Mouse (Mus musculus) embryonic facial prominence, embryonic 15.5 days (tissue): ENCODE data around the gene Masp2. TPM values are rescaled to one million over a fixed set of nuclear protein-coding genes. Genes with fewer than 3 reads are reported as not detected.

Source experiments
- ATAC-seq: fragments of 200-750 bp; cut with Nextera tagmentation; 2 replicates; pipeline ENCODE4 v1.8.0; 2017; ENCODE audit warnings: low read depth, moderate TSS enrichment; ENCODE audit not compliant: insufficient number of reproducible peaks, low FRiP score, low TSS enrichment
- H3K27ac ChIP-seq: fragments of 300-500 bp; sonication (generic); replicated peaks from 2 replicates; pipeline ENCODE4 v1.5.1; 2015; ENCODE audit warnings: mild to moderate bottlenecking, inconsistent platforms
- H3K27me3 ChIP-seq: fragments of 300-500 bp; sonication (generic); 2 replicates; pipeline ENCODE4 v1.6.1; 2015; ENCODE audit warnings: inconsistent platforms
- H3K36me3 ChIP-seq: fragments of 300-500 bp; sonication (generic); 2 replicates; pipeline ENCODE4 v1.6.1; 2015; ENCODE audit warnings: mild to moderate bottlenecking, inconsistent platforms
- H3K4me1 ChIP-seq: fragments of 300-500 bp; sonication (generic); 2 replicates; pipeline ENCODE4 v1.6.1; 2015; ENCODE audit warnings: inconsistent platforms
- H3K4me2 ChIP-seq: fragments of 300-500 bp; sonication (generic); replicated peaks from 2 replicates; pipeline ENCODE4 v1.6.1; 2015; ENCODE audit warnings: mild to moderate bottlenecking, inconsistent platforms
- H3K4me3 ChIP-seq: fragments of 300-500 bp; sonication (generic); replicated peaks from 2 replicates; pipeline ENCODE4 v1.5.1; 2015; ENCODE audit warnings: mild to moderate bottlenecking, inconsistent platforms
- H3K9ac ChIP-seq: fragments of 300-500 bp; sonication (generic); 2 replicates; pipeline ENCODE4 v1.6.1; 2015; ENCODE audit warnings: inconsistent platforms
- H3K9me3 ChIP-seq: fragments of 300-500 bp; sonication (generic); replicated peaks from 2 replicates; pipeline ENCODE4 v1.6.1; 2016; ENCODE audit warnings: inconsistent platforms
- WGBS: fragments of 180-500 bp; shearing (Covaris S2); methylation state at CpG from one replicate; pipeline ENCODE4 v1.1.7; 2015; 5-methylcytosine and 5-hydroxymethylcytosine counted together
- polyA plus RNA-seq: library from polyadenylated mRNA; unstranded; fragments of >200 nt; fragmentation: Nextera tagmentation; extraction: Ambion mirVana; gene quantifications from 2 replicates; pipeline ENCODE4 v1.2.1, GENCODE M21; 2015

The Masp2 gene
- polyA plus RNA-seq, 1 experiment from 2014 or later = 0.40 TPM

DNA sequence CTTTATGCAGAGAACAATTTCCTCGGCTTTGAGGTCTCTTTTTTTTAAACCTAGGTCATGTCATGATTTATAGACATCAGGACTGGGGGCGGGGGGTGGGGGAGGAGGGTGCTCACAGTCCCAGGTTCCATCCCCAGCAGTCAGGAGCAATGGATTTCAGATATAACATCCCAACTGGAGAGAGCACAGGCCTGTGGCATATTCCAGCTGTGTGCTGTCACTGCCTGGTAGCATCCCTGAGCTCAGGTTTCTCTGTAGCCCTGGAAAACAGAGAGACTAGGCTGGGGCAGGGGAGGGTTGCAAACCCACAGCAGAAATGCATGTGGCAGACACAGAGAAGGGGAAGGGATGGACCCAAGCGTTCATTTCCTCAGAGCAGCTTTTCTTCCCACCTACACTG, 57.8 kb downstream of the Masp2 start:
- Histone ChIP-seq H3K4me3 (no peak overlapping the region), H3K9me3 (no peaks in the 10 kb centered on the region), H3K36me3 (no peaks in the 10 kb centered on the region), H3K9ac (no peak overlapping the region), H3K27ac (no peak overlapping the region), H3K4me2 (no peak overlapping the region), H3K4me1 (peaks cover 12% of the 10 kb centered on the region), H3K27me3 (peaks cover 16% of the 10 kb centered on the region)
- no peak for ATAC-seq
- 49% methylated on average over 3 of the region's 3 CpGs for WGBS

DNA sequence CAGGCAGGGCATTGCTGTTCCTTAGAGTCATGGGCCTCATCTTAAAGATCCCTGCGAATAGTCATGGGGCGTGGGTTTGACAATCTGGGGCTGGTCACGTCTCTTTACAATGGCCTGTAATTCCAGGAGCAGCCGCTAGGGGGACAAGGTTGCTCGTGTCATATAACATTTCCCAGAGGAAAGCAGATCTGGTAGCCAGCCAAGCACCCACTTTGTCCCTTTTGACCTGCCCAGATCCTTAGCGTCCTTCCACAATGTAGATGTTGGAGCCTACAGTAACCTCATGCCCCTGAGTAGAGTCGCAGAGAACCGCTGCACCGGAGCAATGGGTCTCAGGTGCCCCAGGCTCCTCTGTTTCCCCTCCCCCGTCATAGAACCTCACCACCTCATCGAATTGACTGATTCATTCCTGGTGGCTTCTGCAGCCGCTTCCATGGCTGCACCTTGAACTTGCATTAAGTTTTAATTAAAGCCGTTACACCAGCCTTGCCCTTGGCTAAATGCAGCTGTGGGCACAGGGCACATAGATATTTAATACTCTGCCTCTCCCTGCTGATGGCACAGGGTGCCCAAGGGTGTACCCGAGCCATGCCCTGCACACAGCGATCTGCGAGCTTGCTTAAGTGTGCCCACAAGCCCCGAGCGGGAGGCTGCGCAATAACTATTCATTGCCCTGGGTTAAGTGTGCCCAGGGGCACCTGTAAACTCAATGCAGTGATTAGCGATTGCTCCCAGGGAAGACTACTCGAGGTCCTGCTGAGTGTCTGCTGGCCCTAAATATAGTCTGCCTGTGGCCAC, 60.0 kb downstream of the Masp2 start:
- H3K4me1 ChIP-seq = peaks cover 12% of the 10 kb centered on the region
- 22% methylated on average over 21 of the region's 21 CpGs for WGBS
- no peak overlapping the region; the same call in 1 of the 2 replicates for H3K4me3 ChIP-seq
- peak overlapping the region; percentile 38 for H3K4me2 ChIP-seq
- H3K9ac ChIP-seq = no peak overlapping the region
- no peaks in the 10 kb centered on the region for H3K9me3 ChIP-seq
- no peak for ATAC-seq
- peaks cover 16% of the 10 kb centered on the region for H3K27me3 ChIP-seq
- no peaks in the 10 kb centered on the region for H3K36me3 ChIP-seq
- H3K27ac ChIP-seq = no peak overlapping the region

DNA sequence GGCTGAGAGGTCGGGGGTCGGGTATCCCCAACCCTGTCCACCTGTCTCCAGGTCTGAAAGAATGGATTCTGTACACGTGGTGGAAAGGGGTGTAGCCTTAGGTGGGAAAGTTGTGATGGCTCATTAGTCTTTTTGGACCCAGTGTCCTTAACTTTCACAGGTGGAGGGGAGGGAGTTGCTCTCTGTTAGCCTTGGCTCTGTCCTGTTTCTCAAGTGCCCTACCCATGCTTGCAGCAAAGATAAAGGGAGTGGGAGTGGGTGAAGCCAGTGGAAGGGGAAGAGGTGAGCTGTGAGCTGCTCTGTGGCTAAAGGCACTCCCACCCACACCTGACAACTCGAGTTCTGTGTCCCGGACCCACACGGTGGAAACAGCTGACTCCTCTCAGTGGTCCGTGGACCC, 61.0 kb downstream of the Masp2 start:
- 67% methylated on average over 7 of the region's 7 CpGs for WGBS

DNA sequence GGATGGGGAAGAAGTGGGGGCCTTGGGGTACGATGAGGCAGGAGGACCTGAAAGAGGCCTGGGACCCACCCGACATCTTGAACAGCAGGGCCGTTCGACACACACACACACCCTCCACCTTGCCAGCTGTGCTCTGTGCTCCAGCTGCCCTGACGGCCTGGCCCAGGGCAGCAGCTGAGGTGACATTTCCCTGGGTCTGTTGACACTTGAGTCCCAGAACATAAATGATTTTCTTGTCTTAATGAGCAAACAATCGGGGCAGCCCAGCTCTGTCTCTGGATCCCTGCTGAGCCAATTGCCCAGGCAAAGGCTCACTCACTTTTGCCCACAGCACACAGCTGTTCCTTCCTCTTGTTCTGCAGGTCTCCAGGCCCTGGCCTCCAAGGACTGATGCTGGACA, 61.7 kb downstream of the Masp2 start:
- H3K4me2 ChIP-seq = no peak overlapping the region
- peaks cover 12% of the 10 kb centered on the region for H3K4me1 ChIP-seq
- peaks cover 16% of the 10 kb centered on the region for H3K27me3 ChIP-seq
- H3K9ac ChIP-seq = no peak overlapping the region
- no peak overlapping the region for H3K4me3 ChIP-seq
- H3K9me3 ChIP-seq = no peaks in the 10 kb centered on the region
- H3K36me3 ChIP-seq = no peaks in the 10 kb centered on the region
- ATAC-seq = no peak
- WGBS = 62% methylated on average over 6 of the region's 6 CpGs
- no peak overlapping the region for H3K27ac ChIP-seq

More for the DNA sequence above, 61.0 kb downstream of the Masp2 start:
- no peak overlapping the region for H3K27ac ChIP-seq
- H3K27me3 ChIP-seq = peaks cover 16% of the 10 kb centered on the region
- H3K4me3 ChIP-seq = no peak overlapping the region
- H3K4me1 ChIP-seq = peaks cover 12% of the 10 kb centered on the region
- no peaks in the 10 kb centered on the region for H3K9me3 ChIP-seq
- no peak overlapping the region for H3K9ac ChIP-seq
- no peaks in the 10 kb centered on the region for H3K36me3 ChIP-seq
- no peak overlapping the region for H3K4me2 ChIP-seq
- ATAC-seq = no peak

Other genes starting within 250 kb of the Masp2 start
- 20.5 and 21.7 TPM in 2 replicates for gene Ubiad1, start 157.8 kb upstream of the Masp2 start, polyA plus RNA-seq
- gene Mtor, start 153.9 kb upstream of the Masp2 start, polyA plus RNA-seq = 14.7 and 14.9 TPM in 2 replicates
- 4.8 and 7.7 TPM in 2 replicates for gene Angptl7, start 102.1 kb upstream of the Masp2 start, polyA plus RNA-seq
- gene Exosc10, start 44.1 kb upstream of the Masp2 start, polyA plus RNA-seq = 82.7 and 87.6 TPM in 2 replicates
- gene Srm, start 11.1 kb upstream of the Masp2 start, polyA plus RNA-seq = 242 and 249 TPM in 2 replicates
- gene Tardbp, start 24.5 kb downstream of the Masp2 start, polyA plus RNA-seq = 282 and 285 TPM in 2 replicates
- not detected in 2 replicates for gene Gm572, start 40.8 kb downstream of the Masp2 start, polyA plus RNA-seq
- 10.1 and 11.2 TPM in 2 replicates for gene Casz1, start 201.9 kb downstream of the Masp2 start, polyA plus RNA-seq